Comparison of ENCODE assay signal across 12 mouse cellular contexts in the genomic region with DNA sequence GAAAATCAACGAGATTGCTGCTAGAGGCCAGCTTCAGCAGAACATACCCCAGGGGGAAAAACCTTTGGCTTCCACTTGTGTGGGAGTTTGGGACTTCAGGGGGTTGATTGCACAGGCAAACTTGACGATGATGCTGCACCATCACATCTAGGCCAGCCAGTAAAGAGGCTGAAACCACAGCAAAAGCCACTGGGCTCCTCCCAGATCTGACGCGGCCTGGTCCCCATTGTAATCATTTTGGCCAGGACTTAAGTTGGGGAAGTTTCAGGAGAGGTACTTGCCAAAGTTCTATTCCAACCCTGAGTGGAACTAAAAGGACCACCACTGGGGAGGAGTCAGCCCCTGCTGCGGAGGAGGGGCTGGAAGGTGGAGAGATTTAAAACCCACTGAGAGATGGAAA. TPM values are rescaled to one million over a fixed set of nuclear protein-coding genes. Genes with fewer than 3 reads are reported as not detected.
DNase-seq lines count a peak whose midpoint lies in the region; ATAC-seq lines count a peak whose summit lies in the region.
"Had no signal": no experiment of that assay in that cellular context is flagged by ENCODE, and none has a peak within 500 bp of the region (broad histone marks: within the 10 kb centered on the region; RNA-seq: fewer than 3 reads in every experiment).

No protein-coding gene starts in this region.

- peaks cover 8% of the 10 kb centered on the region for H3K27me3 ChIP-seq in hindbrain, embryonic 13.5 days
- peaks cover 36% of the 10 kb centered on the region for H3K27me3 ChIP-seq in hindbrain, embryonic 12.5 days
- no peaks in the 10 kb centered on the region for H3K27me3 ChIP-seq in midbrain, embryonic 14.5 days (ENCODE audit: control insufficient read depth, insufficient read depth, low read length)

- DNase-seq in cerebellum, postnatal 10 days = peak; percentile 61 to 62
- no peak for DNase-seq in midbrain, embryonic 14.5 days
- no peak for DNase-seq in gastrocnemius, postnatal 14 days
- DNase-seq in left cerebral cortex, postnatal 14 days (ENCODE audit: low spot score in 2 of 2) = no peak
- DNase-seq: heart, adult 11 months; thymus, postnatal 36 days had no signal

- peak overlapping the region; percentile 88 for H3K4me2 ChIP-seq in hindbrain, embryonic 13.5 days
- no peak overlapping the region for H3K4me2 ChIP-seq in hindbrain, embryonic 12.5 days (replicated peaks)
- peak overlapping the region; percentile 94; the same call in 1 of the 2 replicates for H3K4me2 ChIP-seq in midbrain, embryonic 14.5 days (ENCODE audit: low read length)

- 0 out of 2 replicates have a peak overlapping the region, but pooled peaks have one; percentile 86 for H3K9ac ChIP-seq in hindbrain, embryonic 13.5 days
- no peak overlapping the region for H3K9ac ChIP-seq in hindbrain, embryonic 12.5 days
- no peak overlapping the region for H3K9ac ChIP-seq in midbrain, embryonic 14.5 days (replicated peaks; ENCODE audit: low read length)
- H3K9ac ChIP-seq: limb, embryonic 15.5 days had no signal

- H3K27ac ChIP-seq in hindbrain, embryonic 13.5 days = peak overlapping the region; percentile 98
- H3K27ac ChIP-seq in hindbrain, embryonic 12.5 days = no peak overlapping the region
- 0 out of 2 replicates have a peak overlapping the region, but pooled peaks have one; percentile 98 for H3K27ac ChIP-seq in midbrain, embryonic 14.5 days (replicated peaks; ENCODE audit: low read depth, low read length)
- H3K27ac ChIP-seq: kidney, postnatal 0 days; limb, embryonic 15.5 days had no signal

- H3K36me3 ChIP-seq in hindbrain, embryonic 13.5 days = no peaks in the 10 kb centered on the region
- H3K36me3 ChIP-seq in hindbrain, embryonic 12.5 days = no peaks in the 10 kb centered on the region
- no peaks in the 10 kb centered on the region for H3K36me3 ChIP-seq in midbrain, embryonic 14.5 days (ENCODE audit: control insufficient read depth, insufficient read depth, low read length)
- H3K36me3 ChIP-seq: limb, embryonic 15.5 days had no signal

- no peaks in the 10 kb centered on the region for H3K9me3 ChIP-seq in hindbrain, embryonic 13.5 days
- H3K9me3 ChIP-seq in hindbrain, embryonic 12.5 days (replicated peaks) = no peaks in the 10 kb centered on the region
- no peaks in the 10 kb centered on the region for H3K9me3 ChIP-seq in midbrain, embryonic 14.5 days (ENCODE audit: control insufficient read depth, low read length)
- H3K9me3 ChIP-seq: limb, embryonic 15.5 days had no signal

- peaks cover 45% of the 10 kb centered on the region for H3K4me1 ChIP-seq in hindbrain, embryonic 13.5 days (replicated peaks)
- H3K4me1 ChIP-seq in hindbrain, embryonic 12.5 days = peaks cover 44% of the 10 kb centered on the region
- peaks cover 39% of the 10 kb centered on the region for H3K4me1 ChIP-seq in midbrain, embryonic 14.5 days (ENCODE audit: control insufficient read depth, insufficient read depth, low read length)

- H3K4me3 ChIP-seq in hindbrain, embryonic 13.5 days = no peak overlapping the region
- H3K4me3 ChIP-seq in hindbrain, embryonic 12.5 days = no peak overlapping the region
- H3K4me3 ChIP-seq in midbrain, embryonic 14.5 days (replicated peaks; ENCODE audit: low read depth, low read length) = no peak overlapping the region

- intact Hi-C loops in gastrocnemius, postnatal 14 days (cut with DNase I; ENCODE audit: low total_unique reads) = no loop called here
- intact Hi-C loops in left cerebral cortex, postnatal 14 days (cut with DNase I) = no loop called here

- WGBS in hindbrain, embryonic 13.5 days = 24% methylated on average over 5 of the region's 5 CpGs
- 19% methylated on average over 5 of the region's 5 CpGs for WGBS in hindbrain, embryonic 12.5 days
- 16% methylated on average over 5 of the region's 5 CpGs for WGBS in midbrain, embryonic 14.5 days

- ATAC-seq in hindbrain, embryonic 13.5 days (ENCODE audit: low FRiP score) = no peak
- no peak for ATAC-seq in hindbrain, embryonic 12.5 days (ENCODE audit: low FRiP score)
- peak; percentile 50 for ATAC-seq in granulocyte monocyte progenitor cell, adult 5-6 weeks (replicated peaks; ENCODE audit: poor library complexity, severe bottlenecking)
- no peak for ATAC-seq in midbrain, embryonic 14.5 days (ENCODE audit: low FRiP score, low TSS enrichment)
- ATAC-seq in megakaryocyte-erythroid progenitor cell, adult 5-6 weeks (replicated peaks; ENCODE audit: low FRiP score, low TSS enrichment, poor library complexity, severe bottlenecking) = no peak

RNA-seq across cellular contexts. Expression of gene 4930404H24Rik, which starts 1.6 kb away (rescaled TPM):
- polyA plus RNA-seq in hindbrain, embryonic 13.5 days (2015; fragmentation: Nextera tagmentation; extraction: Ambion mirVana) = not detected in 2 replicates
- polyA plus RNA-seq in hindbrain, embryonic 12.5 days (2016; fragmentation: Nextera tagmentation; extraction: Ambion mirVana) = not detected in 2 replicates
- total RNA-seq in granulocyte monocyte progenitor cell, adult 5-6 weeks (2014; fragmentation: Nextera tagmentation) = not detected in 2 replicates
- total RNA-seq in granulocyte monocyte progenitor cell, adult 5-6 weeks (2017) = not detected in 2 replicates
- polyA plus RNA-seq in midbrain, embryonic 14.5 days (2014; fragmentation: Nextera tagmentation; extraction: Ambion mirVana) = not detected in 2 replicates
- total RNA-seq in gastrocnemius, postnatal 14 days (2021) = not detected
- not detected in 2 replicates for total RNA-seq in megakaryocyte-erythroid progenitor cell, adult 5-6 weeks (2014; fragmentation: Nextera tagmentation)
- not detected in 2 replicates for total RNA-seq in megakaryocyte-erythroid progenitor cell, adult 5-6 weeks (2017)
- total RNA-seq in left cerebral cortex, postnatal 14 days (2021) = 1 to 10 TPM in 1 of 2 experiments, not detected in 1; 1.4 TPM
- polyA plus RNA-seq: kidney, postnatal 0 days; limb, embryonic 15.5 days had no signal

RNA-seq across cellular contexts. Expression of gene Nol4l, which starts 38.8 kb away (rescaled TPM):
- polyA plus RNA-seq in hindbrain, embryonic 13.5 days (2015; fragmentation: Nextera tagmentation; extraction: Ambion mirVana) = 42.4 and 43.8 TPM in 2 replicates
- 33.9 and 36.8 TPM in 2 replicates for polyA plus RNA-seq in hindbrain, embryonic 12.5 days (2016; fragmentation: Nextera tagmentation; extraction: Ambion mirVana)
- 4.7 and 7.4 TPM in 2 replicates for total RNA-seq in granulocyte monocyte progenitor cell, adult 5-6 weeks (2014; fragmentation: Nextera tagmentation)
- 0.72 and 0.86 TPM in 2 replicates for total RNA-seq in granulocyte monocyte progenitor cell, adult 5-6 weeks (2017)
- 44.8 and 51.7 TPM in 2 replicates for polyA plus RNA-seq in midbrain, embryonic 14.5 days (2014; fragmentation: Nextera tagmentation; extraction: Ambion mirVana)
- 1 to 10 TPM; 3.0 to 3.3 TPM for total RNA-seq in gastrocnemius, postnatal 14 days (2021)
- 10.4 and 13.8 TPM in 2 replicates for total RNA-seq in megakaryocyte-erythroid progenitor cell, adult 5-6 weeks (2014; fragmentation: Nextera tagmentation)
- 4.2 and 13.3 TPM in 2 replicates for total RNA-seq in megakaryocyte-erythroid progenitor cell, adult 5-6 weeks (2017)
- 10 to 100 TPM; 44.8 to 46.8 TPM for total RNA-seq in left cerebral cortex, postnatal 14 days (2021)

Comparison
In these comparisons a context has a peak if more than half of its experiments do, and no peak if none do; other contexts are left out.
1. DNase-seq: peak in cerebellum, postnatal 10 days (2 of 2); none in midbrain, embryonic 14.5 days (single experiment), gastrocnemius, postnatal 14 days (single experiment) and left cerebral cortex, postnatal 14 days (0 of 2).